Mouse (Mus musculus): Measurements from ENCODE around the gene AF067061.

DNA sequence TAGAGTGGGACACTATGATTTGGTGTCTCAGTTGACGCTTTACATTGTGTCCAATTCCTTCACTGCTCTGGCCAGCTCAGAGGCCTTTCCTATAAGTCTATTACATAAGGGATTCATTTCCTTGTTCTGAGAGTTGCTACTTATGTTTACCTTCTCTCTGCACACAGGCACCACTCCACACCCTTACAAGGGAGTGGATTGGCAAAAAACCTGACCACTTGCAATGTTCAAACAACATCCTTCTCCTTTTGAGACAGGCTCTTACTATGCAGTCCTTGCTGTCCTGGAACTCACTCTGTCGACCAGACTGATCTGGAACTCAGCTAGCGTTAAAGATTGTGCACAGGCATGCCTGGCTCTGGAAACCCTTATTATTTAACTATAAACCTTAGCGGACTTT lies 47.8 kb downstream of the AF067061 start:
- no peak for TF ChIP-seq CTCF (IDR thresholded peaks at IDR 0.05; ENCODE audit: low read depth)
- no peak for TF ChIP-seq EP300 (IDR thresholded peaks at IDR 0.05; ENCODE audit: low read depth)
